Mouse (Mus musculus): Measurements from ENCODE around the gene Gm44579. TPM values are rescaled to one million over a fixed set of nuclear protein-coding genes. Genes with fewer than 3 reads are reported as not detected.

Gene Gm44579
- polyA plus RNA-seq, 1 experiment from 2014 or later: not detected

DNA sequence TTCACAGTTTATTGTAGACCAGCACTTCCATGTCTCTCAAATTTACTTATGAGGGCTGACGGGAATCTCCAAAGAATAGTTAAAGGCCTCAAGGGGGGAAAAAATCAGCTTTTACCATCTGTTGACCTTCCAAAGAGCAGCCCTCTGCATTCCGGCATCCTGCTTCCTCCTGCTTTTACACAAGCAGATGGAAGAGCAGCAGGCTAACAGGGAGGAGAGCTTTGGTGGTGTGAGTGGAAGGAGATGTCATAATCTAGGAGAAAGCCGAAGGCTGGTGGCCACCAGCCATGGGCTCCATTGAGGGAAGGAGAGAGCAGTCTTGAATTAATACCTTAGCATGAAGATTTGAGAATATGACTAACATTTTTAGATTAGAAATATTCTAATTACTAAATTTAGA, 72.4 kb downstream of the Gm44579 start:
- H3K9ac ChIP-seq (ENCODE audit: low read length): no peak overlapping the region
- no peaks in the 10 kb centered on the region; the same call in 1 of the 2 replicates for H3K27me3 ChIP-seq (ENCODE audit: control insufficient read depth, insufficient read depth, low read depth, low read length)
- H3K27ac ChIP-seq (ENCODE audit: low read length): no peak overlapping the region
- H3K4me1 ChIP-seq (replicated peaks; ENCODE audit: control insufficient read depth, insufficient read depth, low read length): peaks cover 8% of the 10 kb centered on the region
- 64% methylated on average over 3 of the region's 3 CpGs for WGBS
- H3K4me2 ChIP-seq (ENCODE audit: low read depth, low read length): no peak overlapping the region
- H3K9me3 ChIP-seq (ENCODE audit: control insufficient read depth, low read length): no peaks in the 10 kb centered on the region
- H3K36me3 ChIP-seq (ENCODE audit: control insufficient read depth, insufficient read depth, low read length): no peaks in the 10 kb centered on the region
- no peak overlapping the region for H3K4me3 ChIP-seq (ENCODE audit: low read length)
- ATAC-seq (ENCODE audit: low read depth): no peak

DNA sequence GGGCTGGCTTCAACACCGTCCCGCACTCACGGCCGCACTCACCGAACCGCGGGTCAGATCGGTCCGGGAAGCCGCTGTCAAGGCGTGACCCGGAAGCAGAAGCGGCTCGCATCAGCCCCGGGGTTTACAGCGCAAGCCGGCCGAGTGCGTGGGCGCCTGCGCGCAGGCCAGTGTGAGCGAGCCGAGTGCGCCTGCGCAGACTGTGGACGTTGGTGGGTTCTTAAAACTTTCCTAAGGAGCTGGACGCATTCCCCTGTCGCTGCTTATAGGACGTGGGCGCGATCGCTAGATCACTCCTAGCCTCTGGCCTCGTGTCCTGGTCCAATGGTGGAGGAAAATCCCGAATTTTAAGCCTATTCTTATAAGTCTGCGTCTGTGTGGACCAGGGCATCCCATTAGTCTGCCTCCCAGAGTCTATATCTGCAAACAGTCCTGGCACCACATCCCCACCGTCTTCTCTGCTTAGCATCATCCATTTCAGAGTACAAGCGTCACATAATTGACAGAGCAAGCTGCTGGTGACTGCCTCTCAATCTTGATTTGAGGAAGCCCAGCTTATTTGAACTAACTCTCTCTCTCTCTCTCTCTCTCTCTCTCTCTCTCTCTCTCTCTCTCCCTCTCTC, 75.1 kb downstream of the Gm44579 start:
- ATAC-seq (ENCODE audit: low read depth): peak; percentile 98
- 1% methylated on average over 38 of the region's 38 CpGs for WGBS
- Histone ChIP-seq H3K27me3 (ENCODE audit: control insufficient read depth, insufficient read depth, low read depth, low read length) (no peaks in the 10 kb centered on the region), H3K9ac (ENCODE audit: low read length) (peak overlapping the region; percentile 96), H3K27ac (ENCODE audit: low read length) (peak overlapping the region; percentile 47), H3K4me2 (ENCODE audit: low read depth, low read length) (peak overlapping the region; percentile 78), H3K4me1 (replicated peaks; ENCODE audit: control insufficient read depth, insufficient read depth, low read length) (peaks cover 8% of the 10 kb centered on the region), H3K4me3 (ENCODE audit: low read length) (peak overlapping the region; percentile 98), H3K36me3 (ENCODE audit: control insufficient read depth, insufficient read depth, low read length) (peaks cover 7% of the 10 kb centered on the region), H3K9me3 (ENCODE audit: control insufficient read depth, low read length) (no peaks in the 10 kb centered on the region)

DNA sequence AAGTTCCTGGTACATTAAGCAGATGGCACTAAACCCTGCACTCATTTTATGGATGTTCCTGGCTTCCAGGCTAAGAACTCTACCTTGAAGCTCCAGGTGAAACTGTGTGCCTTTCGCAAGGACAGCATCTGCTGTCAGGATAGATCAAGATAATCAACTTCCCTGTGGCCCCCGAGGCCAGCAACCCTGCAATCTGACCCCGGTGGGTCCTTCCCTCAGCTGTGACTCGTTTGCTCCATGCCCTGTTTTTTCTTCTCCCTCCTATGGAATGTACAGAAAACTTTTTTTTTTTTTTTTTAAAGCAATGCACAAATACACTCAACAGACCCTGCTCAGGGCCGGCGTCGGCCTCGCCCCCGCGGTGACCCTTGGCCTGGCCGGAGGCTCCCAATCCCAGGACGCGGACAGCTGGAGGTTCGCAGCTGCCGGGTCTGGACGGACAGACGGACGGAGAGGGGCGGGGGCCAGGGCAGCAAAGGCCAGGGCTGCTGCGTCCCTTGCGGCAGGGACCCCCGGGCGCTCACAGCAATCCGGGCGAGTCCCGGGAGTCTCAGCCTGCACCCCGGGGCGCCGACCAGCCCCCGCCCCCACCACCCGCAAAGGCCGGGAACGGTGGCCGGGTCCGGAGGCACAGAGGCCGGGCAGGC, 75.8 kb downstream of the Gm44579 start:
- peaks cover 8% of the 10 kb centered on the region for H3K4me1 ChIP-seq (replicated peaks; ENCODE audit: control insufficient read depth, insufficient read depth, low read length)
- under 1% methylated on average over 36 of the region's 36 CpGs for WGBS
- peak overlapping the region; percentile 78 for H3K4me2 ChIP-seq (ENCODE audit: low read depth, low read length)
- H3K9ac ChIP-seq (ENCODE audit: low read length): peak overlapping the region; percentile 96
- no peaks in the 10 kb centered on the region for H3K9me3 ChIP-seq (ENCODE audit: control insufficient read depth, low read length)
- no peaks in the 10 kb centered on the region for H3K27me3 ChIP-seq (ENCODE audit: control insufficient read depth, insufficient read depth, low read depth, low read length)
- ATAC-seq (ENCODE audit: low read depth): peak; percentile 68
- H3K4me3 ChIP-seq (ENCODE audit: low read length): peak overlapping the region; percentile 98
- peak overlapping the region; percentile 47 for H3K27ac ChIP-seq (ENCODE audit: low read length)
- peaks cover 10% of the 10 kb centered on the region for H3K36me3 ChIP-seq (ENCODE audit: control insufficient read depth, insufficient read depth, low read length)

DNA sequence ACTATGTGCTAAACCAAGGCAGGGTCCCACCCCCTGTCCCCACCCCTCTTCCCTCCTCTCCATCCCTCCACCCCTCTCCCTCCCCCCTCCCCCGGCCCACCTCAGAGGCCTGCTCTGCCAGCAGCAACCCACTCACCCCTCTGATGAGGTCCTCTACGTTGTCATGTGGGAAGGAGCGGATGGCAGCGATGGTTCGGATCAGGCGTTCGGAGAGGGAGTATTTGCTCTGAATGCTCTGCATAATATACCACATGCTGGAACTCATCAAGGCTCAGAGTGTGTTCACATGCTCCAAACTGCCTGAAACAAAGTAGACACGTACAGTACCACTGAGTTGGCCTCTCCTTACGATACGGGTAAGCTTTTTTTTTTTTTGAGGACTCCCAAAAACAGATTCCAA, 78.3 kb downstream of the Gm44579 start:
- no peak for ATAC-seq (ENCODE audit: low read depth)
- no peak overlapping the region for H3K4me3 ChIP-seq (ENCODE audit: low read length)
- no peak overlapping the region for H3K4me2 ChIP-seq (ENCODE audit: low read depth, low read length)
- H3K27me3 ChIP-seq (ENCODE audit: control insufficient read depth, insufficient read depth, low read depth, low read length): no peaks in the 10 kb centered on the region
- 86% methylated on average over 9 of the region's 10 CpGs for WGBS
- no peak overlapping the region for H3K27ac ChIP-seq (ENCODE audit: low read length)
- no peak overlapping the region for H3K9ac ChIP-seq (ENCODE audit: low read length)
- H3K36me3 ChIP-seq (ENCODE audit: control insufficient read depth, insufficient read depth, low read length): peaks cover 10% of the 10 kb centered on the region
- H3K4me1 ChIP-seq (replicated peaks; ENCODE audit: control insufficient read depth, insufficient read depth, low read length): peaks cover 8% of the 10 kb centered on the region
- no peaks in the 10 kb centered on the region for H3K9me3 ChIP-seq (ENCODE audit: control insufficient read depth, low read length)

DNA sequence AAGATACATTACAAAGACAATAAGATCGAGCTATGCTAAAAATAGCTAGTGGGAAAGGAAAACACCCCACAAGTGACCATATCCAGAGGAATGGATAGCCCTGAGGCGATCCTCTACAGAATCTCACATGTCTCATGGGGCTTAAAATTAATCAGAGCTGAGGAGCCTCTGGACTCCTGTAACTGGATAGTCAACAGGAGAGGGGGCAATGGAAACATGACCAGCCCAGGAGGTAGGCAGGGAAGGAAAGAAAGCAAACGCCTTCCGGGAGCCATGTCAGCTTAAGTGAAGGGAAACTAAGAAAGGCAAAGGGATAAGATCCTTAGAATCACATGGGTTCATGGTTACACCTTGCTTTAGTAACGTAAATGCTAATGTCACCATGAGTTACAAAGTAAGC, 80.0 kb downstream of the Gm44579 start:
- H3K4me2 ChIP-seq (ENCODE audit: low read depth, low read length): no peak overlapping the region
- no peak overlapping the region for H3K9ac ChIP-seq (ENCODE audit: low read length)
- H3K9me3 ChIP-seq (ENCODE audit: control insufficient read depth, low read length): no peaks in the 10 kb centered on the region
- H3K27me3 ChIP-seq (ENCODE audit: control insufficient read depth, insufficient read depth, low read depth, low read length): no peaks in the 10 kb centered on the region
- H3K4me3 ChIP-seq (ENCODE audit: low read length): no peak overlapping the region
- peaks cover 20% of the 10 kb centered on the region for H3K36me3 ChIP-seq (ENCODE audit: control insufficient read depth, insufficient read depth, low read length)
- peaks cover 8% of the 10 kb centered on the region for H3K4me1 ChIP-seq (replicated peaks; ENCODE audit: control insufficient read depth, insufficient read depth, low read length)
- 91% methylated on average over 5 of the region's 5 CpGs for WGBS
- no peak overlapping the region for H3K27ac ChIP-seq (ENCODE audit: low read length)
- ATAC-seq (ENCODE audit: low read depth): no peak

DNA sequence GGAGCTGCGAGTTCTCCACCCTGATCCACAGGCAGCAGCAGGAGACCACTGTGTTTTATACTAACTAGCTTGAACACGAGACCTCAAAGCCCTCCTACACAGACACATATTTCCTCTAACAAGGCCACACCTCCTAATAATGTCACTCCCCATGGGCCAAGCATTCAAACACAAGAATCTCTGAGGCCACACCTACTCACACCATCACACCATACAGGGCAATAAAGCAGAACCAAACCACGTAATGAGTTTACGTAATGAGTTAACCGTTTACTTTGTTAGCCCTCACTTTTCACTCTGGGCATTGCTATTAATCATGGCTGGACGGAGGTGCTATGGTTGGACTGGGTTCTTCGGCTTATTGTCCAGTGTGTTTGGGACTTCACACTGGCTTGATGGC, 81.0 kb downstream of the Gm44579 start:
- ATAC-seq (ENCODE audit: low read depth): no peak
- Histone ChIP-seq H3K9me3 (ENCODE audit: control insufficient read depth, low read length) (no peaks in the 10 kb centered on the region), H3K4me3 (ENCODE audit: low read length) (no peak overlapping the region), H3K36me3 (ENCODE audit: control insufficient read depth, insufficient read depth, low read length) (peaks cover 31% of the 10 kb centered on the region), H3K4me1 (replicated peaks; ENCODE audit: control insufficient read depth, insufficient read depth, low read length) (peaks cover 5% of the 10 kb centered on the region), H3K27me3 (ENCODE audit: control insufficient read depth, insufficient read depth, low read depth, low read length) (no peaks in the 10 kb centered on the region), H3K4me2 (ENCODE audit: low read depth, low read length) (no peak overlapping the region), H3K9ac (ENCODE audit: low read length) (no peak overlapping the region), H3K27ac (ENCODE audit: low read length) (no peak overlapping the region)
- WGBS: 72% methylated on average over 7 of the region's 7 CpGs

DNA sequence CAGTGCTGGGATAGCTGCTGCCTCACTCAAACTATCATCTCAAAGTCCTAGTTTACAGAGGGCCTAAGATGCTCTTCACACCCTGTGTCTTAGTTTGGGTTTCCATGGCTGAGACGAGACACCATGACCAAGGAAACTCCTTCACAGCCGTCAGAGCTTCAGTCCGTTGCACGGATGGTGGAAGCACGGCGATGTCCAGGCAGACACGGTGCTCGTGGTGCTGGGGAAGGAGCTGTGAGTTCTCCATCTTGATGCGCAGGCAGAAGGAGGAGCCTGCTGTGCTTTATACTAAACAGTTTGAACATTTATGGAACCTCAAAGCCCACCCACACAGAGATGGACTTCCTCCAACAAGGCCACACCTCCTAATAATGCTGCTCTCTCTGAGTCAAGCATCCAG, 83.9 kb downstream of the Gm44579 start:
- Histone ChIP-seq H3K9me3 (ENCODE audit: control insufficient read depth, low read length) (no peaks in the 10 kb centered on the region), H3K27me3 (ENCODE audit: control insufficient read depth, insufficient read depth, low read depth, low read length) (no peaks in the 10 kb centered on the region), H3K4me3 (ENCODE audit: low read length) (no peak overlapping the region), H3K27ac (ENCODE audit: low read length) (no peak overlapping the region), H3K4me2 (ENCODE audit: low read depth, low read length) (no peak overlapping the region), H3K4me1 (replicated peaks; ENCODE audit: control insufficient read depth, insufficient read depth, low read length) (no peaks in the 10 kb centered on the region), H3K36me3 (ENCODE audit: control insufficient read depth, insufficient read depth, low read length) (peaks cover 33% of the 10 kb centered on the region), H3K9ac (ENCODE audit: low read length) (no peak overlapping the region)
- WGBS: 90% methylated on average over 9 of the region's 9 CpGs
- no peak for ATAC-seq (ENCODE audit: low read depth)

Other genes with a start within 250 kb of the Gm44579 start
- 17.0 and 19.2 TPM in 2 replicates for gene Col2a1, start 216.3 kb downstream of the Gm44579 start, polyA plus RNA-seq (2015; fragmentation: Nextera tagmentation; extraction: Ambion mirVana)
- 32.2 and 33.6 TPM in 2 replicates for gene Pfkm, start 128.4 kb downstream of the Gm44579 start, polyA plus RNA-seq (2015; fragmentation: Nextera tagmentation; extraction: Ambion mirVana)
- gene Senp1, start 127.2 kb downstream of the Gm44579 start, polyA plus RNA-seq (2015; fragmentation: Nextera tagmentation; extraction: Ambion mirVana): 27.4 and 29.2 TPM in 2 replicates
- 44.5 and 47.9 TPM in 2 replicates for gene Asb8, start 55.4 kb downstream of the Gm44579 start, polyA plus RNA-seq (2015; fragmentation: Nextera tagmentation; extraction: Ambion mirVana)
- 0.20 and 0.24 TPM in 2 replicates for gene Ccdc184, start 53.8 kb downstream of the Gm44579 start, polyA plus RNA-seq (2015; fragmentation: Nextera tagmentation; extraction: Ambion mirVana)
- gene Olfr288, start 25.4 kb downstream of the Gm44579 start, polyA plus RNA-seq (2015; fragmentation: Nextera tagmentation; extraction: Ambion mirVana): not detected in 2 replicates
- gene Olfr287, start 79 bp upstream of the Gm44579 start, polyA plus RNA-seq (2015; fragmentation: Nextera tagmentation; extraction: Ambion mirVana): not detected in 2 replicates
- not detected in 2 replicates for gene Olfr286, start 13.5 kb upstream of the Gm44579 start, polyA plus RNA-seq (2015; fragmentation: Nextera tagmentation; extraction: Ambion mirVana)
- not detected in 2 replicates for gene H1fnt, start 36.3 kb upstream of the Gm44579 start, polyA plus RNA-seq (2015; fragmentation: Nextera tagmentation; extraction: Ambion mirVana)
- 0.65 and 0.70 TPM in 2 replicates for gene Zfp641, start 75.2 kb upstream of the Gm44579 start, polyA plus RNA-seq (2015; fragmentation: Nextera tagmentation; extraction: Ambion mirVana)
- not detected in 2 replicates for gene Olfr285, start 96.4 kb upstream of the Gm44579 start, polyA plus RNA-seq (2015; fragmentation: Nextera tagmentation; extraction: Ambion mirVana)
- gene Olfr284, start 120.0 kb upstream of the Gm44579 start, polyA plus RNA-seq (2015; fragmentation: Nextera tagmentation; extraction: Ambion mirVana): not detected in 2 replicates
- gene Olfr283, start 160.0 kb upstream of the Gm44579 start, polyA plus RNA-seq (2015; fragmentation: Nextera tagmentation; extraction: Ambion mirVana): not detected in 2 replicates
- gene Olfr282, start 210.2 kb upstream of the Gm44579 start, polyA plus RNA-seq (2015; fragmentation: Nextera tagmentation; extraction: Ambion mirVana): not detected in 2 replicates
- gene Olfr281, start 231.6 kb upstream of the Gm44579 start, polyA plus RNA-seq (2015; fragmentation: Nextera tagmentation; extraction: Ambion mirVana): not detected in 2 replicates
- gene OR5BS1P, start 248.9 kb upstream of the Gm44579 start, polyA plus RNA-seq (2015; fragmentation: Nextera tagmentation; extraction: Ambion mirVana): not detected in 2 replicates